Mouse (Mus musculus): ENCODE measurements around the gene Slc4a10. TPM values are rescaled to one million over a fixed set of nuclear protein-coding genes. Genes with fewer than 3 reads are reported as not detected.
A peak's percentile ranks its signal among the peaks of the same experiment; 100 is the strongest.
"Not testable (repeated sequence)": the region's sequence is repeated elsewhere in the genome, so short reads cannot be mapped to it uniquely, and the experiment has no call there.

Slc4a10 gene
- total RNA-seq (2022): 100 to 1,000 TPM; 203 to 233 (median 219) TPM

DNA sequence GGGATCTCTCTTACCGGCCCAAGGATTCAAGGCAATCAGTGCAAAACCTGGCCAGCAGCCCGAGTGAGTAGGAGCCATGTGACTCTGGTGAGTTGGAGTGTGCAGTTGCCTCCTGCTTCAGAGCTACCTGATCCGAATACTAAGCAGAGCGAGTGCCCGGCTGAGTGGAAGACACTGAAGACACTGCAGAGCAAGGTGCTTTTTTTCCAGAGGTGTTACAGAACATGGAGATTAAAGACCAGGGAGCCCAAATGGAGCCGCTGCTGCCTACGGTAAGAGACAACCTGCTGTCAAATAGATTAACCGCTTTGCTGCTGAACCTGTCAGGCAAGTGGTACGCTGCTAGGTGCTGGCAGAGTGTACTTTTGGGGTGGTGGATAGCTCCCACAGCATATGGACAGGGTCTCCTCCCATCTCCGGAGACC, at the start of gene Slc4a10:
Gene Slc4a10, plus strand, starts transcription at position 42 of the 425 bp plus-strand sequence.
- peak; percentile 68 to 70 for DNase-seq (ENCODE audit: low spot score in 2 of 2)

DNA sequence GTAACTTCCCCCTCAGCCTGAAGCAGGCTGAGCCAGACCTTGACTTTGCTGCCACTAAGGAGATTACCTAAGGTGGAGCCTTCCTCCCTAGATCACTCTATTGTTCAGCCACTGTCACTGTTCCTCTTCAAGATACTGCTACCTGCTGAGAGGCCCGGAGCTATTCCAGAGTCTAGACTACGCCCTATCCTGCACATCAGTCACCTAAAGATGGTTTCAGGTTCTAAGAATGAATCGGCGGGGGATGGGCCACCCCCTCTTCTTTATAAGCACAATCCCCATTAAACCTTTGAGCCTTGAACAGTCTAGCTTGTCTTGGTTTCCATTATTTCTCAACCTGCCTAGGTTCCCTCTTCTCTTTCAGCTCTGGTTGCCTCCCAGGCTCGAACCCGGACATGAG, 45.0 kb upstream of the Slc4a10 start:
- DNase-seq (ENCODE audit: low spot score in 2 of 2): not testable (repeated sequence)

DNA sequence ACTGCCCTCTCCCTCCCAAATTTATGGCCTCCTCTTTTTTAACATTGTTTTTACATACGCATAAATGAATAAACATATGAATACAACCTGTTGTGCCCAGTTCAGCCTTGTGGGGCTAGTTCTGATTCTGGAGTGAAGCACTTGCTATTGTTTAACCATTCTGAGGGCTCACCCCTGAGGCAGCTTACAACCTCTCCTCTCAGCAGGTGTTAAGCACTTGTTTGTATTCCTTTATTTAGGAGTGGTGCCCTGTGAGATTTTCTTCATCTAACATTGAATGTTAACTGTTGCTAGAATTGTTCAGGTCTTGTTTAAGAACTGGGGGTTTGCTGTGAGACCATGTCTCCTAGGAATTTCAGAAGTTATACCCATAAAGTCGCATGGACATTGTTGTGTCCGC, 28.1 kb upstream of the Slc4a10 start:
- no peak for DNase-seq (ENCODE audit: low spot score in 2 of 2)

DNA sequence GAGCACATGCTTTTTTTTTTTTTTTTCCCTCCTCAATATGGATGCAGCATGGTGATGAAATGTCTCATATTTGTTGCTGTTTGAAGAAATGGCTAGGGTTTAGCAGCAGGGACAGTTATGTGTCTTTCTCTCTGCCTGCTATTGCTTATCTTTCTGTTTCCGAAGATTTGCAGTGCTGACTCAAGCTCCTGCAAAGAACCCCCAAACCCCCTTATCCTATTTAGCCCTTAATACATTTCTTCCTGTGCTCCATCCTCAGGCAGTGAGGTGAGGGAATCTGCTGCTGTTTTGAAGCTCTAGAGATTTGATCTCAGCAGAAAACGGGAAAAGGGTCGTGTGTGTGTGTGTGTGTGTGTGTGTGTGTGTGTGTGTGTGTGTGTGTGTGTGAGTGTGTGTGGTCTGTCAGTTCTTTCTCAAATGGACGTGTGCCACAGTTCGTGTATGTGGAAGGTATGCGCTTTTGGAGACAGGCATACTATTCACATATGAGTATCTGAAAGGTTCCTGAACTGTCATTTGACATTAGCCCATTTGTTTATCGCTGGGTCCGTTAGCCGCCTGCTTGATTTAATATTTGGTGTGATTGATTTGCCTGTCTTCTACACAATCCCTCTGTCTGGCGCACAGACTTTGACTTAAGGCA, 720 bp downstream of the Slc4a10 start:
- DNase-seq (ENCODE audit: low spot score in 2 of 2): peak; percentile 8 to 11

DNA sequence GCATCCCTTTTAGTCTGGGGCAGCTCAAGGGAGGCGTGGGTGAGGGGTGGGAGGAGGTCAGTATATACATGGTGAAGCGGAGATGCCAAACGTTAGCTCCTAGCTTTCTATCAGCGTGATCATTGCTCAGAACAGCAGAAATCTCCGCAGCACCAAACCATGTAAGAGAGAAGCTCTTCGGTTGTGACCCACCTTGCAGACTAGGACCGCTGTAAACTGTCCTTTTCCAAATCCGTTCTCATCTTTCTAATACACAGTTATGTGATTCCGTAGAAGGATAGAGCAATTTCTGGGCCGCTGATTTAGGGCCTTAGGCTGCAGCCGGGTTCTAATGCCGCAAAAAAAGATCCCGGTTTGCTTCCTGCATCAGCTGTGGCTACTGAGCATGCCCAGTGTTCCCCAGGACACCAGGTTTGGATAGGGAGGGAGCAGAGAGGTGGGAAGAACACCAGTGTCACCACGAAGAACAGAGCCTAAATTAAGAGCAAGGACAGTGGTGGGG, 1.3 kb downstream of the Slc4a10 start:
- DNase-seq (ENCODE audit: low spot score in 2 of 2): peak; percentile 66 to 74

DNA sequence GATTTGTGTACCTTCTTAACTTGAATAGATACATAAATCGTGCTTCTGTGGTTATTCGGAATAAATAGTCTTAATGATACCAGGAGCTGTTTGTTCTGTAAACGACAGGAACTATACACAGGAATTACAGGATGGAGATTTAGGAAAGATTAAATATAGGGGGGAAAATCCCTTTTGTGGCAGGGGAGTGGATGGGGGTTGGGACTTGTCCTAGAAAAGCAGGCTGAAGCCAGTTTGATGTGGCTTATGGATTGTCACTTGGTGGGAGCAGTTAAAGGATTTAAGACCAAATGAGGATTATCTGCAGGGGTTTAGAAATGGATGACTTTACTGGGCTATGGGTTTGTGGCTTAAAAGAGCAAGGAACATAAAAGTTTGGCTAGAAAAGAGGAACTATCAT, 1.9 kb downstream of the Slc4a10 start:
- DNase-seq (ENCODE audit: low spot score in 2 of 2): no peak

DNA sequence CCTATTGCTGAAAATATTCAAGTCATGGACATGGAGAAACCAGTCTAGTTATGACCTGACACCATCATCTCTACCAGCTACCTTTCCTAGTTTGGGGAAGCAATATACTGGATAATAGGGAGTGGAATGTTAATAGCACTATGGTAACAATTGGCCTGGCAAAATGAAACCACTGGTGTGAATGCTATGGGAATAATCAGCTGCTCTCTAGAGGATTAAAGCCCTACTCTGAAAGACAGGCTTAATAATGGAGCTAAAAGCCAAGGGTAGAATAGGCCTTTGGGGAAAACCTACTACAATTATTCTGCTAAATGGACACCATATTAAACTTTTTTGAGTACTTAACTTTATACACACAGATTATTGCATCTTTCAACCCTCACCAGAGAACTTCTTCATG, 30.2 kb downstream of the Slc4a10 start:
- DNase-seq (ENCODE audit: low spot score in 2 of 2): no peak

DNA sequence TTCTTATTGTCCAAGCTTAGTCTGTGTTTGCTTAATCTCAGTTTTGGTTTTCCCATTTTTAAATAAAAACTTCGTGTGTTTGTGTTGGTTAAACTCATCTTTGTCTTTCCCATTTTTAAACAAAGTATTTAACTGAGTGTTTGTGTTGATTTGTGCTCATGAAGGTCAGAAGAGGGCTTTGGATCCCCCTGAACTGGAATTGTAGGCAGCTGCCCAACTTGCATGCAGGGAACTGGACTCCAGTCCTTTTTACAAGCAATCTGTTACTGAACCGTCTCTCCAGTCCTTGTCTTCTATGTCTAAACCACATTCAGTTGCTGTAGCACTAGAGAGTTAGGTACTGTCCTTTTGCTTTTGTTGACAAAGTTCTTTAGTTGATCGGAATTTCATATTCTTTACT, 41.3 kb downstream of the Slc4a10 start:
- no peak for DNase-seq (ENCODE audit: low spot score in 2 of 2)

DNA sequence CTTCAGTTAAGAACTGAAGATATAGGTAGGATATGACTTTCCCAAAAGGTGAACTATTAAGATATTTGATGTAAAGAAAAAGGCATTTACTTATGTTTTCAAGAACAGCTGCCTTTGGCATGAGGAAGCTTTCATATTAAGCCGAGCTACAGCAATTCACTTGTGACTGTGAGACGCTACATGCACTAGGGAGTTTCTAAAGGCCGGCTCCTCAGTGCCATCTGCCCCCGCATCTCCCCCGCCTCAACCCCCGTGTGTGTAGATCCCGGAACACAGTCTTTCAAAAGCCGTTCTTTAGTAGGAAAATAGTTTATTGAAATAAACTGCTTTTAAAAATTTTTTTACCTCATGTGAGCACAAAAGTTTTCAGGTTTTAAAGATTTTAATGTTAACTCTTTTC, 42.5 kb downstream of the Slc4a10 start:
- no peak for DNase-seq (ENCODE audit: low spot score in 2 of 2)

DNA sequence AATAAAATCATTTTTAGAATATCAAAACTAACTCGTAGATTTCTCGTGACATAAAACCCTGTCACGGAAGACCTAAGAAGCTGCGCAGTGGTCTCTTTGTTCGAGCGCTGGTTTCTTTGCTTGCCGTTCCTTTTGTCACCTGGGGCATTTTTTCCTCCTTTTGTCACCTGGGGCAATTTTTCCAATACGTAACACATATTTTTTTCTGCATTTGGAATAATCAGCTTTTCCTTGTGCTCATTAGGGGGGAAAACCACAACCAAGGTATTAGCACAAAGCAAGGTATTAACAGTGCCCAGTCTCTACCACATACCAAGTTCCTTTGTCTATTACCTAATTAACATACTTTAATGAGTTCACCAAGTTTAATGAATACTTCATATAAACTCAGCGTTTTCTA, 42.9 kb downstream of the Slc4a10 start:
- no peak for DNase-seq (ENCODE audit: low spot score in 2 of 2)

DNA sequence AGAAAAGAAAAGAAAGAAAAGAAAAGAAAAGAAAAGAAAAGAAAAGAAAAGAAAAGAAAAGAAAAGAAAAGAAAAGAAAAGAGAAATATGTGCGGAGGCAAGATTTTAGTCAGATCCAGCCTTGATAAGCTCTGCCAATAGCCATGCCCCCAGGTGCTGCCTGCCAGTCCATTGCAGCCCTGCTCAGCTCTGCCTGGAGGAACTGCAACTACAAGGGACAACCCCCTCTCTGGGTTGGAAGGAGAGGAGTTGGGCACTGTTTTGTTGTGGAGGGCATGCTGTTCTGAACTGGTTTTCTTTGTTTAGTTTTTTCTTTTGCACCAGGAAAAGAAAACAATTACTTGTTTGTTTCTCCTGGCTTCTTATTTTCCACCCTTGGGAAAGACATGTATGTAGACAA, 54.3 kb downstream of the Slc4a10 start:
- DNase-seq (ENCODE audit: low spot score in 2 of 2): no peak

DNA sequence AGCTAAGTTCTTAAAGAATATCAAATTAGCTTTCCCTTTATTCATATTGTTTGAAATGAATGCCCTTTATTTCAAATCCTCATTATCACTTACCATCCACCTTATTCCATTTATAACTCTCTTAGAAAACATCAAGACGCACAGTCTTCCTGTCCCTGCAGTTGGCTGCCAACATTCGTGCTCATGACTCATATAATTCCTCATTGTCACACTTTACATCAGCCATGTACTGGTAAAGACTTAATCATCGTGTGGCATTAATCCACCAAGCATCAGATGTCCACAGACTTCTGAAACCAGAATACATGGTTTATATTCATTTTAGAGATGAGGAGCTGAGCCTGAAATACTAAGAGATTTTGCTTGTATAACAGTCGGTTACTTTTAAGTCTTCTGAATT, 69.1 kb downstream of the Slc4a10 start:
- DNase-seq (ENCODE audit: low spot score in 2 of 2): peak; percentile 31 to 34

DNA sequence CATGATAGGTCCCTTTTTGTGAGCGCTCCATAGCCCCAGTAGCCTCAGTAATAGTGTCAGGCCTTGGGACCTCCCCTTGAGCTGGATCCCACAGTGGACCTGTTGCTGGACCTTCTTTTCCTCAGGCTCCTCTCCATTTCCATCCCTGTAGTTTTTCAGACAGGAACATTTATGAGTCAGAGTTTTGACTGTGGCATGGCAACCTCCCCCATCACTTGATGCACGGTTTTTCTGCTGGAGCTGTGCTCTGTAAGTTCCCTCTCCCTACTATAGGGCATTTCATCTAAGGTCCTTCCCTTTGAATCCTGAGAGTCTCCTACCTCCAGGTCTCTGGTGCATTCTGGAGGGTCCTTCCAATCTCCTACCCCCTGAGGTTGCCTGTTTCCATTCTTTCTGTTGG, 83.7 kb downstream of the Slc4a10 start:
- no peak for DNase-seq (ENCODE audit: low spot score in 2 of 2)

DNA sequence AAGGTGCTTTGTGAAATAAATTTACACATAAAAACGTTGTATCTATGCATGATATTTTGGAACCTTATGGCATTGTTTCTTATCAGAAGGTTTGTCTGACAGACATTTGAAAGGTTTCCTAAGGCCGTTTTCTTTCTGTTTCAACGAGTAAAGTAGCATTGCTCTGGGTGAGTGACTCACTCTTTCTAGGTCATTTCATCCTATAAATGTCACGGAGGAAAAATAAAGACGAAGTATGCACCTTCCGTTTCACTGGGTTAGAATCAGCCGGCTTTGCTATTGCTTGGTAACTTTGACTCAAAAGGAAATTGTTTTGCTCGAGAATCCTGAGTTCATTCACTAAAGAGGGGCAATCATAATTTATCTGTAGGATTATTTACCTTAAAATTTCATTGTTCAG, 88.6 kb downstream of the Slc4a10 start:
- no peak for DNase-seq (ENCODE audit: low spot score in 2 of 2)

DNA sequence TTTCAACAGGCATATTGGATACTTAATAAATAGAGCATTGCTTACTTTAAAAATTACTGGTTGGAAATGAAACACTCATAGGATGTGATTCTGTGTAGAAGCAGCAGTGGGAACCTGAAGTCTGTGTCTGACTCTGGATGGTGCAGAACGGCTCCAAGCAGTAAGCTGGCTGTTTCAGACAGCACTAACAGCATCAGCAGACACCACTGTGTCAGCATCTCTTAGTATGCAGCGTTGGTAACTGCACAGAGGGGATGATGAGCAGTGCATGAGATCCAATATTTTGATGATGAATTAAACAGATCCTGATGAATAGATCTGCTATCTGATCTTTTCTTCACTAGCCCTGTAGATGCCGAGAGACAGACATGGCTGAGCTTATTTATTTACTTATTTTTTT, 101.4 kb downstream of the Slc4a10 start:
- DNase-seq (ENCODE audit: low spot score in 2 of 2): peak; percentile 37 to 41

DNA sequence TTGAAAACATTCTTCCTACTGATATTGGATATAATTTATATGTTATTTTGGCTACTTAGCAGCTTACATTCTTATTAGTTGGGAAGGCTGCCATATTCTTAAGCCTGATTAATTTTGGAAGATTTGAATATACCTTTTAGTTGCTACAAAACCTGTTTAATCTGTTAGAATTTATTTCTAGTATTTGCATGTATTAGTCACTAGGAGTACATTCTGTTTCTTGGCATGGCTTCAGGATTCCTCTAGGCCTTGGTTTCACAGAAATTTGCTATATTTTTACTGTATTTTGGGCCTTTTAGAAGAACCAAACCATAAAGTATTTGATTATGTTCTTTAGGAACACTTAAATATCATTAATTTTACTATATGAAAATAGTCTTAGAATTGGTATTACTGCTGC, 103.2 kb downstream of the Slc4a10 start:
- no peak for DNase-seq (ENCODE audit: low spot score in 2 of 2)

DNA sequence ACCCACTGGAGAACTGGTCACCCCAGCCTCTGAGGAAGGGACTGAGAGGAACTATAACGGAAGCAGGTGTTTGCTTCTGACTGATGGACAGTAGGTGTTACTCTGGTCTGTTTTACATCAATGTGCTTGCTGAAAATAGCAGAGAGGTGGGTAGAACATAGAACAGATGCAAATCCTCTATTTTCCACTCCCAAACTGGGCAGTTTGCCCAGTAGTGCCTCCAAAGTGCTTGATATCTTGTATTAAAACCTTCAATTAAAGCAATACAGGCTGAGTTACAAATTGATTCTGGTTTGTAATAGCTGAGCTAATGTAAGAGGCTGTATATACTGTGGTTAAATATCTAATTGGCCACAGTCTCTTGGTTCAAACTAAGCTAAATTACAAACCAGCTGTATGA, 104.6 kb downstream of the Slc4a10 start:
- peak; percentile 28 to 55 for DNase-seq (ENCODE audit: low spot score in 2 of 2)

DNA sequence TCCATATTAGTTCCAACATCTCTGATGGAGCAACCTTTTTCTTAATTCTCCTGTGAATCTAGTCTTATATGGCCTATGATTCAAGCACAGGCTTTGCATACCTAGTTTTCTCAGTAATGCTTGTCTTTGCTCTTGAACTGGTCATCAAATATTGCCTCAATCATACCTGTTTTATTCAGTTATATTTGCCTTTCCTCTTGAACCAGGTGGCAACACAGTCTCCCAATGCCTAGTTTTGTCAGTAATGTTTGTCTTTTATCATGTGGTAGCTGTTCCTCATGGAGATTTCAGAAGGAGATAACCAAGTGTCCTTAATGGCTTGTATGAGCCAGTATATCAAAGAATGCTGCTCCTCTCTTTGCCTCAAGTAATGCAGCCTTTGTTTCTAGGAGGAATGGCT, 163.8 kb downstream of the Slc4a10 start:
- no peak for DNase-seq (ENCODE audit: low spot score in 2 of 2)

DNA sequence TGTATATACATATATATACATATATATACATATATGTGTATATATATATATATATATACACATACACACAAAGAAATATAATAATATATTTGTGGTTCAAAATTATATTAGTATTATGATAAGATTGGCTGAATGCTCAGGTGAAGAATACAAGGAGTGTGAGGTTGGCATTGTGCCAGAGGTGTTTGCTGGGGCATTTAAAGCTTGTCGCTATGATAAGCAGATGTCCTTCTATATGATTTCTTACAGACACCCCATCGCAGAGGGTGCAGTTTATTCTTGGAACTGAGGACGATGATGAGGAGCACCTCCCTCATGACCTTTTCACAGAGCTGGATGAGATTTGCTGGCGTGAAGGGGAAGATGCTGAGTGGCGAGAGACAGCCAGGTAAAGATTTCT, 164.8 kb downstream of the Slc4a10 start:
- no peak for DNase-seq (ENCODE audit: low spot score in 2 of 2)

DNA sequence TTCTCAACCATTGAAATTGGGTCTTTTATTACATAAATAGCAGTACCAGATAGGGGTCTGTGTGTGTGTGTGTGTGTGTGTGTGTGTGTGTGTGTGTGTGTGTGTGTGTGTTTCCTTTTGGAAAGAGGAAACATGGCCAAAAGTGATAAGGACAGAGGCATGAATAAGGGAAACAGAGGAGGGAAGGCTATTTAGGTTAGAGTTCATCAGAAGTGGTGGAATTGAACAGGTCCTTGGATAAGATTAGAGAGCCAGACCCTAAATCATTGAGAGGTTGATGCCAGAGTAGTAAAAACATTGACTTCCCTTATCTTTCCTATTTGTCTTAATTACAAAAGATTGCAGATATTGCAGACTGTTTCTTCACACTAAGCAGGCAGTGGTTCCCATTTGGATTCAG, 181.3 kb downstream of the Slc4a10 start:
- no peak for DNase-seq (ENCODE audit: low spot score in 2 of 2)

DNA sequence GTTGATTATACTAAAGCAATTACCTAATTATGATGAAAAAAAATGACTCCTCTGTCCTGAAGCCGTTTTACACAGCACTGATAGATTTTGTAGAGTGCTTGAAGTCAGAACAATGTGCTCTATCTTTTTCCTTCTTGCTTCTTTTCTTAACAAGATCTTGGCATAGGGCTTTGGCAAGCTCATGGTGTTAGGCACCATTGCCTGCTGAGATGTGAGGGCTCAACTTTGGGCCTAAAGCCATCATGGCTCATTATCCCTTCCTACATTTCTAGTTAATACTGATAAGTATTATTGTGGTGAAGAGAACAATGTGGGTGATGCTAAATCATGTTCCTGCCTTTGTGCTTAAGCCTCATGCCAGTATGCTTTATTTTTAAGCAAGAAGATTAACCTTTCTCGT, 185.0 kb downstream of the Slc4a10 start:
- no peak for DNase-seq (ENCODE audit: low spot score in 2 of 2)

DNA sequence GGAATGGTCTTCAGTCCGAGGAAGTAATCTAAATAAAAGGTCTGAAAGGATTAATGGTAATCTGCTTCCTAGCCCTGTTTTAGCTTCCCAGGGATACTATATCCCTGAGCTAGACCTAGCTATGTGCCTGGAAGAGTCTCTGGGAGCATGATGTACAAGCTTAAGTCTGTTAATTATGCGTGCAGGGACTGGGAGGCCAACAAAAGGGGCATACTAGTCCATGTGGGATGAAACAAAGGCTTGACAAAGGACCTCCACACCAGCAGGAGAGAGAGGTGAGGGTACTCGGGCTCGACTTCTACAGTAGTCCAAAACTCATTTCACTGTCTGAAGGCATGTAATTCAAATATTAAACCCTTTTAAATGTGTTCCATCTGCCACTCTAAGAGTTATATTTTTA, 197.9 kb downstream of the Slc4a10 start:
- peak in 1 of 2 experiments; percentile 18 for DNase-seq (ENCODE audit: low spot score in 2 of 2)

DNA sequence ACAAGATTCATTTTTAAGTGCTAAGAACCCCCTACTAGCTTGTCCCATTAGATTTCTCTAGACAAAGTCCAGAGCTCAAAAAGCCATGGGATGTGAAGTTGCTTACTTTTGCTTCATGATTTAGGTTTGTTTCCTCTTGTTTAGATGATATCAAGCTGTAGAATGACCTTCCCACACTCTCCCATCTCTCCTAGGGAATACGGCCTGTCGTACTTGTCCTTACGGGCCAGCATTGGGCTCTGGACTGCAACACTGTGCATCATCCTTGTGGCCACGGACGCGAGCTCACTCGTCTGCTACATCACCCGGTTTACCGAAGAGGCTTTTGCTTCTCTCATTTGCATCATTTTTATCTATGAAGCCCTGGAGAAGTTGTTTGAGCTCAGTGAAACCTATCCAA, 222.2 kb downstream of the Slc4a10 start:
- DNase-seq (ENCODE audit: low spot score in 2 of 2): no peak

DNA sequence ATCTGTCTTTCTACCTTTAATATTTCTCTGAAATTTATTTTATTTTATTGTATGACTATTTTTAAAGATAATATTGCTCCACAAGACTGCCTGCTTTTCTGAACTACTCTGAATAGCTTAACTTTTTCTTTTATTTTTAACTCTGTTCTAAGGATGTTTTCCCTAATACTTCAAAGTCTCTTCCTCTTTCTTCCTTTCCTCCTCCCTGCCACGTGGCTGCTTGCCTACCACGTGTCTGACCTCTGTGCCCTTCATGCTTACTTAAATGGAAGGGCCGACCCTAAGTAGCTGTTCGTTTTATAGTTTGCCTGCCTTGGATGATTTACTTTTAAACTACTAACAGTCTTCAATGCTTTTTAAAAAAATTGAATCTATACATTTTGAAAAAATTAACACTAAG, 225.6 kb downstream of the Slc4a10 start:
- DNase-seq (ENCODE audit: low spot score in 2 of 2): no peak

Measured in layer of hippocampus, adult 8-10 months (tissue).